Mouse (Mus musculus): Measurements from ENCODE around the gene Gm45717.

- TF ChIP-seq CTCF (IDR thresholded peaks at IDR 0.05) = no peak
- TF ChIP-seq EP300 (IDR thresholded peaks at IDR 0.05) = no peak
These were observed 35.8 kb downstream of the Gm45717 start for GRCm38 (mm10) chr7:140919911-140920310.

Data from lung, postnatal 0 days (tissue).